Mouse (Mus musculus) MEL (cell line): ENCODE data around the gene A630095N17Rik. TPM values are rescaled to one million over a fixed set of nuclear protein-coding genes. Genes with fewer than 3 reads are reported as not detected.

Source experiments
- DNase-seq: peaks from one replicate; pipeline ENCODE4 v3.0.0; 2011; ENCODE audit warnings: low read depth, low spot score
- H3K27ac ChIP-seq: 2 replicates; pipeline ENCODE4 v1.5.1; 2012; ENCODE audit warnings: low read depth, mild to moderate bottlenecking, control low read depth, low read length, moderate library complexity; ENCODE audit not compliant: control insufficient read depth
- H3K27me3 ChIP-seq, 2 experiments: fragments of 150-350 bp in 1 of 2; sonication (generic) in 1 of 2; 2 replicates each; pipeline ENCODE4 v1.6.1; 2012; ENCODE audit warnings: low read length in 2 of 2, mild to moderate bottlenecking in 2 of 2, improper control_type of control experiment in 1 of 2, moderate library complexity in 1 of 2; ENCODE audit not compliant: insufficient read depth in 2 of 2, control insufficient read depth in 1 of 2
- H3K36me3 ChIP-seq, 2 experiments: 2 replicates each; pipeline ENCODE4 v1.6.1; 2012 to 2014; ENCODE audit warnings: low read length in 2 of 2, improper control_type of control experiment in 1 of 2, inconsistent platforms in 1 of 2, mild to moderate bottlenecking in 1 of 2; ENCODE audit not compliant: insufficient read depth in 2 of 2, control insufficient read depth in 1 of 2
- H3K4me1 ChIP-seq, 2 experiments: fragments of 150-350 bp in 1 of 2; sonication (generic) in 1 of 2; 2 replicates each; pipeline ENCODE4 v1.6.1; 2012; ENCODE audit warnings: low read length in 2 of 2, improper control_type of control experiment in 1 of 2, mild to moderate bottlenecking in 1 of 2; ENCODE audit not compliant: insufficient read depth in 2 of 2, control insufficient read depth in 1 of 2
- H3K4me3 ChIP-seq, 2 experiments: fragments of 150-350 bp in 1 of 2; sonication (generic) in 1 of 2; 2 replicates each; pipeline ENCODE4 v1.5.1; 2012; ENCODE audit warnings: low read depth in 2 of 2, low read length in 2 of 2, mild to moderate bottlenecking in 2 of 2, moderate library complexity in 2 of 2, control low read depth in 1 of 2, improper control_type of control experiment in 1 of 2; ENCODE audit not compliant: control insufficient read depth in 1 of 2, insufficient read depth in 1 of 2
- H3K79me2 ChIP-seq: 2 replicates; pipeline ENCODE4 v1.6.1; 2012; ENCODE audit warnings: mild to moderate bottlenecking, low read length, moderate library complexity; ENCODE audit not compliant: control insufficient read depth, poor library complexity, insufficient read depth
- H3K9ac ChIP-seq: 2 replicates; pipeline ENCODE4 v1.6.1; 2012; ENCODE audit warnings: low read depth, mild to moderate bottlenecking, control low read depth, low read length, moderate library complexity; ENCODE audit not compliant: control insufficient read depth, poor library complexity, severe bottlenecking
- H3K9me3 ChIP-seq: fragments of 150-350 bp; sonication (generic); replicated peaks from 2 replicates; pipeline ENCODE4 v1.6.1; 2012; ENCODE audit warnings: mild to moderate bottlenecking, low read length, improper control_type of control experiment, moderate library complexity; ENCODE audit not compliant: insufficient read depth
- CHD2 ChIP-seq: IDR thresholded peaks from 2 replicates; pipeline ENCODE4 v1.6.1; 2011; ENCODE audit warnings: low read length, improper control_type of control experiment
- ELF1 ChIP-seq: IDR thresholded peaks from 2 replicates; pipeline ENCODE4 v1.6.1; 2014; ENCODE audit warnings: low read depth, mild to moderate bottlenecking, inconsistent platforms, low read length, improper control_type of control experiment, moderate library complexity
- EP300 ChIP-seq, 2 experiments: IDR thresholded peaks; 2 replicates each; pipeline ENCODE4 v1.6.1; 2011; ENCODE audit warnings: improper control_type of control experiment in 2 of 2, low read length in 2 of 2, low read depth in 1 of 2, mild to moderate bottlenecking in 1 of 2
- ETS1 ChIP-seq: IDR thresholded peaks from 2 replicates; pipeline ENCODE4 v1.6.1; 2012; ENCODE audit warnings: low read depth, mild to moderate bottlenecking, inconsistent platforms, low read length, improper control_type of control experiment, moderate library complexity
- GATA1 ChIP-seq: IDR thresholded peaks from 2 replicates; pipeline ENCODE4 v1.6.1; 2011; ENCODE audit warnings: low read depth, low read length, improper control_type of control experiment
- HCFC1 ChIP-seq: IDR thresholded peaks from 2 replicates; pipeline ENCODE4 v1.6.1; 2012; ENCODE audit warnings: low read depth, mild to moderate bottlenecking, inconsistent platforms, low read length, improper control_type of control experiment, moderate library complexity
- JUND ChIP-seq: IDR thresholded peaks from 2 replicates; pipeline ENCODE4 v1.6.1; 2011; ENCODE audit warnings: low read depth, mild to moderate bottlenecking, improper control_type of control experiment, low read length
- MAX ChIP-seq: IDR thresholded peaks from 2 replicates; pipeline ENCODE4 v1.6.1; 2011; ENCODE audit warnings: low read length, improper control_type of control experiment
- MAZ ChIP-seq: IDR thresholded peaks from 2 replicates; pipeline ENCODE4 v1.6.1; 2012; ENCODE audit warnings: low read depth, mild to moderate bottlenecking, inconsistent platforms, low read length, improper control_type of control experiment
- MXI1 ChIP-seq: IDR thresholded peaks from 2 replicates; pipeline ENCODE4 v1.6.1; 2011; ENCODE audit warnings: mild to moderate bottlenecking, low read depth, low read length, improper control_type of control experiment
- MYB ChIP-seq: IDR thresholded peaks from 2 replicates; pipeline ENCODE4 v1.6.1; 2011; ENCODE audit warnings: mild to moderate bottlenecking, low read depth, low read length, improper control_type of control experiment
- MYC ChIP-seq: IDR thresholded peaks from 2 replicates; pipeline ENCODE4 v1.6.1; 2011; ENCODE audit warnings: low read depth, mild to moderate bottlenecking, low read length, improper control_type of control experiment, moderate library complexity
- NELFE ChIP-seq: IDR thresholded peaks from 2 replicates; pipeline ENCODE4 v1.6.1; 2011; ENCODE audit warnings: low read depth, low read length, improper control_type of control experiment
- POLR2A ChIP-seq, 2 experiments: IDR thresholded peaks; 2 replicates each; pipeline ENCODE4 v1.6.1; 2011 to 2012; ENCODE audit warnings: low read length in 2 of 2, mild to moderate bottlenecking in 2 of 2, control low read depth in 1 of 2, improper control_type of control experiment in 1 of 2, low read depth in 1 of 2, moderate library complexity in 1 of 2; ENCODE audit not compliant: control insufficient read depth in 1 of 2, insufficient read depth in 1 of 2, poor library complexity in 1 of 2
- POLR2AphosphoS5 ChIP-seq: IDR thresholded peaks from 2 replicates; pipeline ENCODE4 v1.6.1; 2012; ENCODE audit warnings: low read depth, borderline replicate concordance, mild to moderate bottlenecking, inconsistent platforms, low read length, moderate library complexity, mixed read lengths
- RCOR1 ChIP-seq: IDR thresholded peaks from 2 replicates; pipeline ENCODE4 v1.6.1; 2012; ENCODE audit warnings: low read depth, mild to moderate bottlenecking, inconsistent platforms, low read length, improper control_type of control experiment
- SIN3A ChIP-seq: IDR thresholded peaks from 2 replicates; pipeline ENCODE4 v1.6.1; 2012; ENCODE audit warnings: low read length, improper control_type of control experiment, inconsistent platforms
- TAL1 ChIP-seq: IDR thresholded peaks from 2 replicates; pipeline ENCODE4 v1.6.1; 2012; ENCODE audit warnings: mild to moderate bottlenecking, inconsistent platforms, low read length, moderate library complexity, mixed read lengths
- TBP ChIP-seq: IDR thresholded peaks from 2 replicates; pipeline ENCODE4 v1.8.0; 2011; ENCODE audit warnings: low read depth, low read length, improper control_type of control experiment
- TCF12 ChIP-seq: IDR thresholded peaks from 2 replicates; pipeline ENCODE4 v1.6.1; 2014; ENCODE audit warnings: low read depth, mild to moderate bottlenecking, inconsistent platforms, low read length, improper control_type of control experiment, moderate library complexity
- ZC3H11A ChIP-seq: IDR thresholded peaks from 2 replicates; pipeline ENCODE4 v1.6.1; 2012; ENCODE audit warnings: low read depth, mild to moderate bottlenecking, inconsistent platforms, low read length, improper control_type of control experiment
- ZKSCAN1 ChIP-seq: IDR thresholded peaks from 2 replicates; pipeline ENCODE4 v1.6.1; 2012; ENCODE audit warnings: low read depth, mild to moderate bottlenecking, inconsistent platforms, low read length, improper control_type of control experiment, moderate library complexity
- ZMIZ1 ChIP-seq: IDR thresholded peaks from 2 replicates; pipeline ENCODE4 v1.6.1; 2012; ENCODE audit warnings: low read depth, mild to moderate bottlenecking, inconsistent platforms, low read length, improper control_type of control experiment, moderate library complexity
- polyA plus RNA-seq, 2 experiments: library from polyadenylated mRNA; stranded (reverse) in 1 of 2; unstranded in 1 of 2; fragments of >175 nt in 1 of 2; fragments of >200 nt in 1 of 2; gene quantifications; 2 replicates each; pipeline versions ENCODE4 v1.2.1 to v1.2.4; 2012; ENCODE audit warnings: low replicate concordance in 2 of 2, low read depth in 1 of 2; ENCODE audit not compliant: insufficient read length in 2 of 2, insufficient read depth in 1 of 2, missing spikeins in 1 of 2
- total RNA-seq: library from RNA; depleted of rRNA; stranded (reverse); fragments of 300-350 nt; gene quantifications from 2 replicates; pipeline ENCODE4 v1.2.3, GENCODE M21; 2012

Gene A630095N17Rik
- total and polyA plus RNA-seq, 3 experiments, result 0.58 to 0.82 TPM; not detected in 1

DNA sequence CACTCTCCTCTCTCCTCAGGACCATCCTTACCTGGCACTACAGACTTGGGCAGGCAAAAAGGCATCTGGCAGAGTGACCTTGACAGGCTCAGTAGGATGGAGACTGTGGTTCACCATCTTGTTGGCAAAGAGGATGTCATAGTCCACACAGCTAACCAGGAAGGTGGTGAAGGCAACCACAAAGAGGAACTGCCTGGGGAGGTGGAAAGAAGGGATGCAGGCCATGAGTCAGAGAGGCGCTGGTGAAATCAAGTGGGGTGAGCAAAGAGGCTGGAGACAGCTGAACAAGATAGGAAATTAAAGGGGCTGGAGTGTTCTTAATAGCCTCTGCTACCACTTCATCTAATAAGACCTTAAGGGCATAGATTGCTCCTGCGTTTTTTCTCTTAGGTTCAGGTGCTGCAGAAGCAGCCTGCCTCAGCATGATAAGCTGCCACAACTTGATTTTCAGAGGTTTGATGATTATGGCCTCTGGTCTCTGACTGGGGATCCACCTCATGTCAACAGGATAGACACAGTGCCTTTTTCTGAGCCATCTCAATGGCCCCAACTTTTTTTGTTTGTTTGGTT lies 43.9 kb downstream of the A630095N17Rik start:
- H3K9ac ChIP-seq, result no peak overlapping the region
- no peak for TF ChIP-seq POLR2AphosphoS5
- no peak for TF ChIP-seq ZC3H11A
- TF ChIP-seq ELF1, result peak; percentile 49; the same call in 1 of the 2 replicates
- TF ChIP-seq MYC, result peak; percentile 77; the same call in 1 of the 2 replicates
- no peak for TF ChIP-seq NELFE
- TF ChIP-seq TBP, result peak; percentile 95
- TF ChIP-seq EP300 (IDR thresholded peaks at IDR 0.05; ENCODE audit: low read depth in 1 of 2, low read length in 2 of 2), result peak; percentile 65 to 85
- TF ChIP-seq JUND, result peak; percentile 71; the same call in 1 of the 2 replicates
- no peak for TF ChIP-seq POLR2A (IDR thresholded peaks at IDR 0.05; ENCODE audit: control insufficient read depth in 1 of 2, insufficient read depth in 1 of 2, low read depth in 1 of 2, low read length in 2 of 2, poor library complexity in 1 of 2)
- TF ChIP-seq TAL1, result peak; percentile 78
- peak; percentile 63 for TF ChIP-seq GATA1
- TF ChIP-seq TCF12, result peak; percentile 29; the same call in 1 of the 2 replicates
- TF ChIP-seq ETS1, result peak; percentile 88
- no peak for TF ChIP-seq ZMIZ1
- TF ChIP-seq MXI1, result peak; percentile 53
- 0 out of 2 replicates have a peak, but pooled peaks have one; percentile 44 for TF ChIP-seq MAZ
- peak; percentile 86 for TF ChIP-seq SIN3A
- TF ChIP-seq RCOR1, result peak; percentile 55; the same call in 1 of the 2 replicates
- TF ChIP-seq CHD2, result no peak
- TF ChIP-seq HCFC1, result peak; percentile 47; the same call in 1 of the 2 replicates
- peak; percentile 42; the same call in 1 of the 2 replicates for TF ChIP-seq MAX
- peaks cover 0 to 26% of the 10 kb centered on the region in 2 experiments; a peak in 2 of 4 replicates for H3K36me3 ChIP-seq
- H3K79me2 ChIP-seq, result peaks cover 9% of the 10 kb centered on the region
- H3K4me1 ChIP-seq, result peaks cover 3 to 29% of the 10 kb centered on the region in 2 experiments; a peak in 3 of 4 replicates
- H3K27me3 ChIP-seq, result no peaks in the 10 kb centered on the region
- no peaks in the 10 kb centered on the region for H3K9me3 ChIP-seq
- no peak overlapping the region for H3K4me3 ChIP-seq
- peak overlapping the region; percentile 59 for H3K27ac ChIP-seq
- DNase-seq, result peak; percentile 94

DNA sequence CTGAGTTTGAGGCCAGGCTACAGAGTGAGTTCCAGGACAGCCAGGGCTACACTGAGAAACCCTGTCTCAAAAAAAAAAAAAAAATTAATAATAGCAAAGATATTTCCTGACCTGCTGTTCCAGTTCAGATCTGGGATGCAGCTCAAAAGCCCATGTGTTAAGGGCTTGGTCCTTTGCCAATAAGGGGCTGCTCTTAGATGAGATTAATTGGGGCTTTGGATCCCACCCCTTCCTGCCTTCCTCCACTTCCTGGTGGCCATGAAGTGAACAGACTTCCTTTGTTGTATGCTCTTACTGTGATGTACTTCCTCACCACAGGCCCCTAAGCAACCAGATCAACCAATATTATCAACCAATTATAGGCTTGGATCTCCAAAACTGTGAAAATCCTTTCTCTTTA lies 44.8 kb downstream of the A630095N17Rik start:
- peaks cover 3 to 29% of the 10 kb centered on the region in 2 experiments; a peak in 3 of 4 replicates for H3K4me1 ChIP-seq
- no peak overlapping the region for H3K27ac ChIP-seq
- peaks cover 0 to 24% of the 10 kb centered on the region in 2 experiments; a peak in 2 of 4 replicates for H3K36me3 ChIP-seq
- no peak overlapping the region for H3K9ac ChIP-seq
- H3K79me2 ChIP-seq, result peaks cover 6% of the 10 kb centered on the region
- peak; percentile 59 for DNase-seq
- no peak overlapping the region for H3K4me3 ChIP-seq
- H3K27me3 ChIP-seq, result no peaks in the 10 kb centered on the region
- H3K9me3 ChIP-seq, result no peaks in the 10 kb centered on the region
- TF ChIP-seq MYB (no peak), ZKSCAN1 (no peak), CHD2 (no peak)
